Mouse (Mus musculus): ENCODE measurements around the gene Trim65. TPM values are rescaled to one million over a fixed set of nuclear protein-coding genes. Genes with fewer than 3 reads are reported as not detected.
"Not testable (repeated sequence)": the region's sequence is repeated elsewhere in the genome, so short reads cannot be mapped to it uniquely, and the experiment has no call there.

Trim65 gene
- total RNA-seq, 2 experiments from 2014 or later = 6.7 to 8.3 TPM

- not testable (repeated sequence) for DNase-seq (ENCODE audit: low spot score in 2 of 2)
These were observed 38.0 kb downstream of the Trim65 start for GRCm38 (mm10) chr11:116092959-116093358.

DNA sequence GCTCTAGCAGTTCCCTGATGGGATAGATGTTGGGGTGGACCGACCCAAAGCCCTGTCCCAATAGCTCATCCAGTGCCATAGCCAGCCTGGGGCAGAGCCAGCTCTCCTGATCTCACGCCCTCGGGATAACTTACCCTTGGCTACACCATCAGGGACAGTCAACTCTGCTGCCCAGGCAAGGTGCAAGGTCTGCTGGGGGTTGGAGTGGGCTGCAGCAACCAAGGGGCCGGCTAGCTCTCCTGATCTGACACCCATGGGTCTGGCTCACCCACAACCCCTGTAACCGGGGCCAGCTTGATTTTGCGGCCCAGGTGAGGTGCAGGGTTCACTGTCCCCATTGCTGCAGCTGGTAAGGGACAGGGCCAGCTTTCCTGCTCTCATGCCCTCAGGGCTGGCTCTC lies 39.3 kb downstream of the Trim65 start:
- DNase-seq (ENCODE audit: low spot score in 2 of 2) = no peak

- no peak for DNase-seq (ENCODE audit: low spot score in 2 of 2)
These were observed 41.4 kb downstream of the Trim65 start for GRCm38 (mm10) chr11:116089545-116089944.

GRCm38 (mm10) chr11:116088741-116089394 lies 42.1 kb downstream of the Trim65 start:
- DNase-seq (ENCODE audit: low spot score in 2 of 2) = no peak

DNA sequence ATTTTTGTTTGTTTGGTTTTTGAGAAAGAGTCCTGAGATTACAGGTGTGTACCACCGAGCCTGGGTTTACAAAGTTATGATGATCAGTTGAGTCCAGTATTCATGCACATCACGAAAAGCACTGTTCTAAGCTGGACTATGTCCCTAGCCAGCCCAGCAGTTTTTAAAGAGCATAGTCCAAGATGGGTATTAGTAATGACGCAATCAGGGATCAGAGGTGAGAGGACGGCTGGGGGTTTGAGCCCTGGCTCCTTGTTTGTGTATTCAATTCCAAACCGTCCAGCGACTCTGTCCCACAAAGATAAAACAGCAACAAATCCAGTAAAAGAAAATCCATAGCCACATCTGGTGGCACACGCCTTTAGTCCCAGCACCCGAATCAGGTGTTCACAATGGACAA lies 42.7 kb downstream of the Trim65 start:
- DNase-seq (ENCODE audit: low spot score in 2 of 2) = no peak

DNA sequence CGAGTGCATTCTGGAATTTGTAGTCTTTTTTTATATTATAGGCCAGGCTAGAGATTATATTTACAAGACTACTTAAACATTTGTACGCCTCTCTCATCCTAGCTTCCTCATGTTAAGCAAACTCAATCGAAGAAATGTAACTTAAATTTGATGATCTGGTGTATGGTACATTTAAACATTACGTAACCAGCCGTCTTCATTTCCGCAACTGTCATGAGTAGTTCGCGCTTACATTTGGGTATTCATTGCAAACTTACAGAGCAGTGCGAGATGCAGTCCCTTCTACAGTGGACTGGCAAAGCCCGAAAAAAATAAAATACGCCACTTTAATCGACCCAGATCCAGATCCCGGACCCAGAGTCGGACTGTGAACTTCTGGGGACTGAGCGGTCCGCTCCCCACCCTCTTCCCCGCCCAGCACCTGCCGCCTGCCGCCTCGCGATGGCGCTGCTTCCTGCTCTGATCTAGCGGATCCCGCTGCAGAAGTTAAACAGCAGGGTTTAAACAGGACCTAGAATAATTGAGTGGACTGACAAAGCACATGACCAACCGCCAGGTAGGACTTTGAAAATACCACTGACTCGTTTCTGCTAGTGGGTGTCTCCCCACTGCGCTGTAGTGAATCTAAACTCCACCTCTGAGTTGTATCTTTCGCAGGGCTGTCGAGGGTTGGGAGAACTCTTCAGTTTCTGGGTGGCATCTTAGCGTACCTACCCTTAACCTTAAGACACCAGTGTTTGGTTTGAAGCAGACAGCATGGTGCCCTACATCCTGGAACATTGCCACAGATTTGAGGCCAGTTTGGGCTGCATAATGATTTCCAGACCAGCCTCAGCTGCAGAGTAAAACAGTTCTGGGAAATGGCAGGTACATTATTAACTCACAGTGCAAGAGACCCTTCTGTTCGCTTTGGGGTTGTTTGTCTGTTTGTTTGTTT lies 43.5 kb downstream of the Trim65 start:
- peak; percentile 80 to 91 for DNase-seq (ENCODE audit: low spot score in 2 of 2)

GRCm38 (mm10) chr11:116086258-116087193 lies 44.4 kb downstream of the Trim65 start, which contains the start of gene Wbp2:
Gene Wbp2 (minus strand): TSS chr11:116086995.
- peak; percentile 99 for DNase-seq (ENCODE audit: low spot score in 2 of 2)

- DNase-seq (ENCODE audit: low spot score in 2 of 2) = no peak
These were observed 46.8 kb downstream of the Trim65 start for GRCm38 (mm10) chr11:116084166-116084565.

GRCm38 (mm10) chr11:116083096-116083672 lies 47.7 kb downstream of the Trim65 start:
- DNase-seq (ENCODE audit: low spot score in 2 of 2) = no peak

- no peak for DNase-seq (ENCODE audit: low spot score in 2 of 2)
These were observed 49.8 kb downstream of the Trim65 start for GRCm38 (mm10) chr11:116081081-116081480.

DNA sequence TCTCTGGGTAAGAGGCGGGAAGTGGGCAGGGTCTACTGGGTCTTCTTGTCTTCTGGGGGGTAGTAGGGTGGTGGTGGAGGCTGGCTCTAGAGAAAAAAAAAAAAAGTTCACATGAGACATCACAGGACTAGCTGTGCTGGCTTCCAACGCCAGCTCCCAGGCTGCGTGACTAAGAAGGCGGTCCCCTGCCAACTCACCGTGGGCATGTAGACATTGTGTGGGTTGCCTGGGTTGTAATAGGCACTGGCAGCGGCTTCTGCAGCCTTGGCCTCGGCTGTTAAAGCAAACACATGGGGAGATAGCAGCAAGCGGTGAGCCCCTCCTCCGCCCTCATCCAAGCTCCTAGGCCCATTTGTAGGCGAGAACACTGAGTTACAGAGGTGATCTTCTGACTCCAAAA lies 51.4 kb downstream of the Trim65 start:
- DNase-seq (ENCODE audit: low spot score in 2 of 2) = peak; percentile 88 to 94

DNA sequence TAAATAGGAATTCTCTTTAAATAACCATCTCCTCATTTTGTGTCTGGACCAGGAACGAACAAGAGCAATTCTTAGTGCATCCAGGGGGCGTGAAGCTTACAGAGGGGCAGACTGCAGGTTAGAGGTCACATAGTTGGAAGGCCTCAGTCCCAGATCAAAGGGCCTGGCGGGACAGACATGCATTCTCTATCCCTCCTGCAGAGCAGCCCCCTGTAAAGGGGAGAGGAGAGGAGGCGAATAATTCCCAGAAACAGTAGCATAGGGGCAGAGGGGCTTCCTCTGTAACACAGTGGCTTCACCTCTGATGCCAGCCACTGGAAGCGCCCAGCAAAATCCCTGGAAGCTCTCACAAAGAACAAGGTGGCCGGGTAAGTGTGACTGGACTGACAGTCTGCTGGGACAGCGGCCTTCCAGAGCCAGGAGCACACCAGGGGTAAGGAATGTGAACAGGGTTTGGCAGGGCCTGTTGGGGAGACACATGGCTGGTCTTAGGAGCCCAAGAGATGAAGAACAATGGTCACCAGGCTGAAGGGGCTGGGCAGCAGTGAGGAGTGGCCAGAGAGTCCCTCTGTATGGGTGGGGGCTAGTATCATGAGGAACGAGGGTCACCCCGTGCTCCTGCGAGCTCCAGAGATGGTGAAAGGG lies 52.1 kb downstream of the Trim65 start:
- no peak for DNase-seq (ENCODE audit: low spot score in 2 of 2)

DNA sequence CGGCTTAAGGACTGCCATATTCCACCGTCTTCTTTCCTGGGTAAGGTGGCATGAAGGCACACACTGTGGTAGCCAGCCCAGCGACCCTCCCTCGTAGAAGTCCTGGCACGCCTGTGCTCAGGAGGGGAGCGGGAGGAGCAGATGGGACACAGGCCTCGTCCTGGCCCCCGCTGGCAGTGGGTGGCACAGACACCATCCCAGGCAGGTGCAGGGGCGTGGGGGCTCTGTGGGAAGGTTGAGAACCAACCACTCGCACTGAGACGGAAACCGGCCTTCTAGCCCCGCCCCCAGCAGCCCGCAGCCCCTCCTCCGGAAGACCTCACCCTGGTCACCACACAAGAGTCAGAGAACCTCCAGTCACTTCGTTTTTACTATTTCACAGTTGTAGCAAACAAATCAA lies 52.7 kb downstream of the Trim65 start:
- no peak for DNase-seq (ENCODE audit: low spot score in 2 of 2)

GRCm38 (mm10) chr11:116077446-116078204 lies 53.3 kb downstream of the Trim65 start, which contains the start of gene Unc13d:
Gene Unc13d (minus strand): TSS chr11:116077961.
- DNase-seq (ENCODE audit: low spot score in 2 of 2) = no peak

GRCm38 (mm10) chr11:116076836-116077235 lies 54.1 kb downstream of the Trim65 start:
- DNase-seq (ENCODE audit: low spot score in 2 of 2) = no peak

- no peak for DNase-seq (ENCODE audit: low spot score in 2 of 2)
These were observed 54.7 kb downstream of the Trim65 start for GRCm38 (mm10) chr11:116076266-116076540.

GRCm38 (mm10) chr11:116075539-116076265 lies 55.2 kb downstream of the Trim65 start:
- DNase-seq (ENCODE audit: low spot score in 2 of 2) = no peak

DNA sequence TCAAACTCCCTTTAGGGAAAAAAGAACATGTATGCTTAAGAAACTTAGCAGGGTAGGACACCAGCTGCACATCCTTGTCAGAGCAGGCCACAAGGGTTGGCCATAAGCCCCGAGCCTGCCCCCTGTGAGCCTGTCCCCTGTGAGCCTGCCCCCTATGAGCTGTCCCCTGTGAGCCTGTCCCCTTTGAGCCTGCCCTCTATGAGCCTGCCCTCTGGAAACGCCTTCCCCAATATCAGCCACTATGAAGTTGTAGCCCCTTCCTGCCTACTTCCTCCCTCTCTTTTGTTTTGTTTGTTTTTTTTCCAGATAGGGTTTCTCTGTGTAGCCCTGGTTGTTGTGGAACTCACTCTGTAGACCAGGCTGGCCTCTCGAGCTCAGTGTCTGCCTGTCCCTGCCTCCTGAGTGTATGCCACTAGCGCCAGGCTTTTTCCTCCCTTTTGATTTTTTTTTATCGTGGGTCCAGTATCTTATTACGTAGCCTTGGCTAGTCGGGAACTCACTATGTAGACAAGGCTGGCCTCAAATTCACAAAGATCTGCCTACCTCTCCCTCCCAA lies 56.4 kb downstream of the Trim65 start:
- DNase-seq (ENCODE audit: low spot score in 2 of 2) = no peak

DNA sequence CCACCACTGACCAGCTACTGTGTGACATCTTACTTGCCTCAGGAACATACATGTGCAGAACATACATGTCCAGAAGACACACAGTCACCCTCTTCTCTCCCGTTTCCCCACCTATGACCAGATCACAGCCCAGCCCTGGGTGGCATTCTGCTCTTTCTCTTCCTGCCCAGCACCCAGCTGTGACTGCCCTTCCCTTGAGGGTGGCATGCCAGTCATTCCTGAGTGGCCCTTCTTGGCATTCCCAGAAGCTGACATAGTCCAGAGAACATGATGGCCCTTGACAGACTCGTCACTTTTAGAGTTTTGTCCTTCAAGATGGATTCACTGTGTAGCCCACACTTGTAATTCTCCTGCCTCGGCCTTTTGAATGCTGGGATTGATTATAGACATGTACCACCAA lies 58.3 kb downstream of the Trim65 start:
- no peak for DNase-seq (ENCODE audit: low spot score in 2 of 2)

Measured in layer of hippocampus, adult 18-20 months (tissue).